Mouse (Mus musculus): ENCODE measurements around the gene Plcb1.

Gene Plcb1

DNA sequence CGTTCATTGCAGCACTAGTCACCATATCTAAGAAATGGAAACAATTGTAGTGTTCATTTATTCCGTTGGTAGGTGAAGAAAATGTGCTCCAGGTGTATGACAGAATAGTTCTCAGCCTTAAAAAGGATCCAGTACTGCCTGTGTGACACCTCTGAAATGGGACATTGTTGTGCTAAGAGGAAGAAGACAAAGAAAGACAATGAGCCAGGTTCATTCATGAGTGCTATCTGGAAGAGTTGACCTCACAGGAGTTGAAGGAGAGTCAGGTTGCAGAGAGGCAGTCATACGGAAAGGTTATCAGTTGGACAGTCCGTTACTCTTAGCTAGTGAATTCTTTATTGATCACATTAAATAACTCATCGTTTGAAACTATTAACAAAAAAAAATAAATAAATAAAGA, 286.6 kb downstream of the Plcb1 start:
- DNase-seq (ENCODE audit: low spot score), result no peak

DNA sequence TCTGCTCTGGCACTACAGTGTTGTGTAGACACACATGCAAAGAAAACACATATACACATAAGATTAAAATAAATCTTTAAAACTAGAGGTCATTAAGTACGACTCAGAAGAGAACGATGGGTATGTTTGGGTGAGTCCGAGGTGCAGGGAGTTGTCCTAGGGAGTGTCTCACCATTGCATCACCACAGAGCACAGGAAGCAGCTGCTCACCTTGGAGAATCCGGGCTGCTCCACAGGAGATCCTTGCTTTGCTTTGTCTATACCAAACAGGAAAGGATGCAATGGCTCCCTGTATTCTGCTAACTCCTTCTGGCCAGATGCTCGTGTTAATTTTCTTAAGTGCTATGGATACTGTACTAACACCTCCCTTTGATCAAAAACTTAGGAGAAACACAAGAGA, 287.1 kb downstream of the Plcb1 start:
- no peak for DNase-seq (ENCODE audit: low spot score)

DNA sequence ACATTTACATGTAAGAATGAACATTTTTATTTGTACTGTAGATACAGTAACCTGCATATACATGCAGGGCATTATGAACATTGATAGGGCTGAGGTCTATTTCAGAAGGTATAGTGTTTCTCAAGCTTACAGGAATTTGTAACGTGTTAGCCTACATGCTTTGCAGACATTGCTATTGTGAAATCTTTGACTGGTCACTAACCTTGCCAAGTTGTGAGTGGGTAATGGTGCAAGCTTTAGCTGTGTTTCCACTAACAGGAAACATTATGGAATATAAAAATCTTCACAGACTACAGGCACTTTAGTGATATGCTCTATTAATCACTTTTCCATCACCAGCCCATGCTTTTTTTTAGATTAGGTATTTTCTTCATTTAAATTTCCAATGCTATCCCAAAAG, 289.5 kb downstream of the Plcb1 start:
- no peak for DNase-seq (ENCODE audit: low spot score)

DNA sequence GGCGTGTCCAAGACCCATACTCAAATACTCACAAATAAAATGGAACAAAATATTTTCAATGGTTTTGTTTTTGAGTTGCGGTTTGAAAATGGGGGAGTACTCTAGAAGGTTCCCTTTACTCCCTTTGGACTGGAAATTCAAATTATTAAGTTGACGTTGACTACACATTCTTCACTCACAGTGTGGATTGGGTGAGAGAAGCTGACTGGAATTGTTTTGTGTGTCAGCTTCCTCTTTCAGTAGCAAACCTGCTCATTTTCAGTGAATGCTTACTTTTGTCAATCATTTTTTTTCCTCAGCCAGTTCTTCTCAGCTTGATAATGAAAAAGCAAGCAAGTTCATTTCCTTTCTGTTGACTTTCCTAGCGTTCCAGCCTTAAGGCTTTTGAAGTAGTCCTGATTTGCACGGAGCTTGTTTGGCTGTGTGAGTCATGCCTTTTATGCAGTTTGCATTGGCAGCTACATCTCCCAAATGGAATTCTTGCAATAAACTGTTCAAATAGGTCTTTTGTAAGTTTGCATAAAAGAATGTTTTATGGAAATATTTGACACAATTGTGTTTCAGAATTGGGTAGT, 306.8 kb downstream of the Plcb1 start:
- DNase-seq (ENCODE audit: low spot score), result no peak

DNA sequence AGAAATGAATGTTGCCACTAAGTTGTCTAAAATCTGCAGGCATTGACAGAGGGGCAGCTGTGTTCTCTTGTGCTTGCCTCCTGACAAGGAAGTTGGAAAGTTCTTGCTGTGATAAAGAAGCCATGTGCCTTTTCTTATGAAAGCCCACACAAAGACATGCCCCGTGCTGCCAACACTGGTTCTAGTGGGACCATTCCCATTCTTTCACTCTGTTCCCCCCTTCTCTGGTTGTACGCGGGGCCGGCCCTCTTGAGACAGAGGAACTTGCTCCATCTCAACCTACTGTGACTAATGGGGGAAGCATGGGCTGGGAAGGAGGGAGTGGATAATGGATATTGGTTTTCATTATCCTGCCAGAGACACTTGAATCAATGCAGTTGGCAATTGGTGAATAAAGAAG, 315.4 kb downstream of the Plcb1 start:
- no peak for DNase-seq (ENCODE audit: low spot score)

DNA sequence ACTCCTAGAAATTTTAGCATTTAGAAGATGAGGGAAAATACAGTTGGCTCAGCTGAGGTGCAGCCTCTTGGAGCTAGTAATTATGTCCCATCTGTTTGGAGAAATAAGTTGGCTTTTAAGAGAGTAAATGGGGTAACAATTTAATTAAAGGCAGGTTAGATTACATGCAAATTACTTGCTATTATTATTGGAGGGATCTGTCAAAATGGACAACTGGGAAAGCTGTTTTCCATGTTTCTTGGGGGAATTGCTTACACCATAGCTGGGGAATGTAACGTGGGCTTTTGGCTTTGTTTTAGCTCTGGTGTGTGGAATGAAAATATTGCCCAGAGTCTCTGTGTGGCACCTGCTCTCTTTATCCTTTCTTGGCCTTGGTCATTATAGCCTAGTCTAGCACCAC, 316.1 kb downstream of the Plcb1 start:
- DNase-seq (ENCODE audit: low spot score), result no peak

DNA sequence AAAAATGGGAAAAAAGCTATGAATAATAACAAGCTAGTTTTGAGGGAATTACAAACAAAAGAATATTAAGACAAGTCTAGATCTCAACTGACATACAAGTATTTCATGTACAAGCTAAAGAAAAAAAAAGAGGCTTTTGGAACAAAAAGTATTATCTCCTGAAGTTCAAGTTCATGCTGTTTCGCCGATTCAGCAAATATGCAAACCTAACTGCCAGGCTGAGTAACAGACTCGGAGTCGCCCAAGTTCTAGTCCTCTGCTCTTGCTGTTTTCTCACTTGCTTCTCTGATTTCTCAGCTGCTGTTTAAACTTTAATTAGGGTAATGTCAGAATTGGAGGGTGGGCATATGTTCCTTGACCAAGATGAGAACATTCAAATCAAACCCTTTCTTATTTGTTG, 320.8 kb downstream of the Plcb1 start:
- DNase-seq (ENCODE audit: low spot score), result no peak

DNA sequence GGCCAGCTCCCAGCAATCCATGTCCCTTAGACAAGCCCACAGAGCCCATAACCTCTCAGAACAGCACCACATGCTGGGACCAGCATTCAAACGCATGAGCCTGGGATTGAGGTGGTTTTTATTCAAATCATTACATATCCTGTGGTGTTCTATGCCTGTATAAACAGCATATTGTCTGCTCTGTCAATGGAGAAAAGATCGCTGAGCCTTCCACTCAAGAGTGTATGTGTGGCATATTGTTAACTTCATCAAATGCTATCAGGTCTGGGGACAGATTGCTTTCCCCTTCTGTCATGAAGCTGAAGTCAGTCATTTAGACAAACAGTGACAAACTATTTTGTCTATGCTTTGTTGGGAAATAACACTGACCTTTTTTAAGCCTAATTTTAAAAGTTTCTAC, 322.7 kb downstream of the Plcb1 start:
- no peak for DNase-seq (ENCODE audit: low spot score)

DNA sequence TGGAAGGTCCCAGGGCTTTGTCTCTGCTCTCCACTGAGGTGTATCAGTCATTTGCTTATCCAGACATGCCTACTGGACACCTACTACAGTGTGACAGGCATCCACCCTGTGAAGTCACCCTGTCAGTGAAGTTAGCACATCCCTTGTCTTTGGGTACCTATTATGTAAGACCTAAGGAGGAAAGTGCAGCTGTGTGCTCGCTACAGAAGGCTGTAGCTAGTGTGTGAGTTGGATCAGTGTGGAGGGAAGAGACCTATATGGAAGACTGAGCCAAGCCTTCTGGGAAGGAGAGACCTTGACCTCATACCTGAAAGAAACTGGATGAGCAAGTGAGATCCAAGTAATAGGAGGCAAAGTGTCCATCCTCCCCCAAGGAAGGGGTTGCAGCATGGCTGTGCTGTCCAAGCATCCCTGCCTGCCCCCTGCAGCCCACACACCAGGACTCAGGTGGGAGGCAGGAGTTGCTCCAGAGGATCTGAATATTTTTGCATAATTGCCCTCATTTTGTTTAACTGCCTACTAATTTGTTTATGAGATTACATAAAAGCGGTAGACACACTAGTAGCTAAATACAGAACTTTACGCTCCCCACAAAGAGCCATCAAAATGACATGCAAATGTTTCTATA, 328.7 kb downstream of the Plcb1 start:
- DNase-seq (ENCODE audit: low spot score), result no peak

DNA sequence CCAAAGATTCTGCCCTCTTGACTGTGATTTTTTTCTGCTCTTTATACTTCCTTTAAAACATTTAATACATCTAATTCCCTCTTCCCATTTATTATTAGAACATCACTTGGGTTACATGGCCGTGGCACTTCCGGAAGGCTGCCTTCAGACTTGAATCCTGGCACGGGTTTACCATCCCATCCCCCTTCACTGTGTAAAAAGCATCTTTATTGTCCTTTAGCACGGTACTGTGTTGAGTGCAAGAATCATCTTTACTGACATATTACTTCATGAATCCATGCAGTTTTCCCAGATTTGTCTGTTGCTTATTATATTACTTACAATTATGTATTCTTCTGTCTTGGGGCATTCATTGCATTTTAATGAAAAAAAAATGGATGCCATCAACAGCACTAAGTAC, 337.2 kb downstream of the Plcb1 start:
- no peak for DNase-seq (ENCODE audit: low spot score)

DNA sequence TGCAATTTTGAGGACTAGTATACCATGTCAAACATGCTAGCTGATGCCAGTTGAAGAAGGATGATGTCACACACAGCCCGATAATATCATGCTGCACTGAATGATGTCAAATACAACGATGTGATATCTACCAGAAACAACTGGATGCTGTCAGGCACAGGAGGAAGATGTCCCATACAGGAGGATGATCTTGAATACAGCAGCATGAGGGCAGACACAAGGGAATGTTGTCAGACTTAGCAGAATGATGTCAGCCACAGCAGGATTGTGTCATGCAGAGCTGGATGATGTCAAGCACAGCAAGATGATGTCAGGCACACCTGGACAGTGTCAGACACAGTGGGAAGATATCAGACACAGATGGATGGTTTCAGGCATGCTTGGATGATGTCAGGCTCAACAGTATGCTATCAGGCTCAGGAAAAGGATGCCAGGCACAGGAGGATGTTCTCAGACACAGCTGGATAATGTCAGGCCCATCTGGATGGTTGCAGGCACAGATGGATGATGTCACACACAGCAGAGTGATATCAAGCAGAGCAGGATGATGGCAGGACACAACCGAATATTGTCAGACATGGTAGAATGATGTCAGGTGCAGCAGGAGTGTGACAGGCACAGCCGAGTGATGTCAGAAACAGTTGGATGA, 338.0 kb downstream of the Plcb1 start:
- no peak for DNase-seq (ENCODE audit: low spot score)

DNA sequence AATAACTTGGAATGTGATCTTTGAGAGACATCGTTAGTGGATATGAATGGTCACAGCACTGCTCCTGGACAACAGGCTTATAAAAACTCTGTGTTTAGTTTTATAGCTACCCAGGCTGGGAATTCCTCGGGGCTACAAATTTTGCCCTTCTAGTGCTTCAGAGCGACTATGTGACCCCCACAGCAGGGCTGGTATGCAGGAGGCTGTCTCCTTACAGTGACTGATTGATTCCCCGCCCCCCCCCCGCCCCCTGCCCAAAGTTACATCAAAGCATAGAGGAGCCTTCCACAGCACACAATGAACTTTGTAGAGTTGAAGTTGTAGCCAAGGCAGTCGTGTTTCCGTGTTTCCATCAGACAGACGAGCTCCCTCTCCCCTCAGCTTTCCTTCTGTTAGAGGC, 354.7 kb downstream of the Plcb1 start:
- DNase-seq (ENCODE audit: low spot score), result no peak

DNA sequence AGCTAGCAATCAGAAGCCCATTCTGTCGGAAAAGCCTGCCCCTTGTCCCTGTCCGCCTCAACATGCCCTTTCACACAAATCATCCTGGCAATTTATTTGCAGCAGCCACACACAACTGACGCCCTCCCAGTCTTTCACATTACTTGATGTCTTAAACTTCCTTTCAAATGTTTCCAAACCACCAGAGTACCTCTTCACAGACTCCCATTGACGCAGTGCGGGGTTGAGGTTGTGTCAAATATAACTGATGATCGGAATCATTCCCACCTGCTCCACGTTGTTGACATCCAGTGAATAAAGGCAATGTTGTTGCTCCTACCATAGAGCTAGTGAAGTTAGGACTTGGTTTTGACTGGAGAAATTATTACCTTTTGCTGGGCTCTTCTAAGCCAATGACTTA, 366.4 kb downstream of the Plcb1 start:
- no peak for DNase-seq (ENCODE audit: low spot score)

DNA sequence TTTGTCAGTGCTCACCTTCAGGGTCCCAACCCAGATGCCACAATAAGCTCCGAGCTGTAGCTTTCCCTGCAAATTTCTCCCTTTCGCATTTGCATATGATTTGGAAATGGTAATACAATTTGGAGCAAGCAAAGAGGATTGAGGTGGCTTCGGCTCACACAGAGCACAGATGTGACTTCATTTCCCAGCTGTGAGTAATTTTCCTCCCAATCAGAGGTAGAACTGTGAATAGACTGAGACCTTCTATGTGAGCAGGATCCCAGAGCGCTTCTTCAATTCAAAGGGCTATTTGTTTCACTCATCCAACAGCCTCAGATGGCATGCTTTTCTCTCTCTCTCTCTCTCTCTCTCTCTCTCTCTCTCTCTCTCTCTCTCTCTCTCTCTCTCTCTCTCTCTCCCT, 367.4 kb downstream of the Plcb1 start:
- DNase-seq (ENCODE audit: low spot score), result no peak

DNA sequence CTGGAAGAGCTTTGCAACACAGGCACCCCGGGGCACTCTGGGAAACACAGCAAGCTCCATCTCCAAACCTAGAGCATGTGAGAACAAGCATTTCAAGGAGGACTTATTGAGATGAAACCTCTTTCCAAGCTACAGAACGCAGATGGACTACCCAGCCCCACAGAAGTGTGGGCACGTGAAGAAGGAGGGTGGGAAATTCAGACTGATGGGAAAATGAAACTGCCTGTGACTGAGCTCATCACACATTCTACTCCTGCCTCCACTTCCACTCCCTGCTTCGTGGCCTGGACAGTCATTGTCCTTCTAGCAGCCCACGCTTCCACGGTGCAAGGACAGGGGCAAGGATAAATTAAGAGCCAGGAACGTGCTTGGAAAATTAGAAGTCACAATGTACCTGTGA, 370.2 kb downstream of the Plcb1 start:
- no peak for DNase-seq (ENCODE audit: low spot score)

DNA sequence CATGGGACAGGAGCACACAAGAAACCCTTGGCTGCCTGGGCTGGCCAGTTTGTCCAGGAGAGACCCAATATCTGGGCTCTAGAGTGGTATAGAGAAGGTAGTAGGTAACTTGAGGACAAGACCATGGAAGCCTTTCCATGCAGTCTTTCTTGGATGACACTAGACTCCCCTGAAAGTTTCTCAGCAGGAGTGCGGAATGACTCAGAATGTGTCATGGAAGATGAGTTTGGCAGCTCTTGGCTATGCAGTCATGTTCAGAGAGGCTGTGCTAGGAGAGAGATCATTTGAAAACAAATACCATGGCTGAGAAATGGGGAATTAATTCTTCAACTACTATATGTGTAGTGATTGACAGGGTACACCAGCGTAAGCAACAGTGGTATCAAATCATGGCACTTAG, 372.1 kb downstream of the Plcb1 start:
- no peak for DNase-seq (ENCODE audit: low spot score)

DNA sequence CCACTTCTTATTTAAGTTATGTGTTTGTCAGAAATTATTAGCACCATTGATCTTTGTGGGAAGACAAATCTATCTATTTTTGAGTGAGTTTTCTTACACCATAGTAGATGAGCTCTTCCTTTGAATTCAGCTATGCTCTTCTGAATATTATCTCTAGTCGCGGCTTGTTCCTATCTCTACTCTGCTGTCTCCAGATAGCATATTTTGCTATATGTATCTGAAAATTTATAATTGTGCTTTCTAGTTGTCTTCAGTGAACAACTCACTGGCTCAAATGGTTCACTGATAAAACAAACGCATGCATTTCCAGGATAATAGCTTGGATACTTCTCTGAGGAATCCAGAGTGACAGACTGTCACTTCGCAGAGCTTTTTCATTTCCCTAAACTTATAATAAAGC, 375.8 kb downstream of the Plcb1 start:
- no peak for DNase-seq (ENCODE audit: low spot score)

DNA sequence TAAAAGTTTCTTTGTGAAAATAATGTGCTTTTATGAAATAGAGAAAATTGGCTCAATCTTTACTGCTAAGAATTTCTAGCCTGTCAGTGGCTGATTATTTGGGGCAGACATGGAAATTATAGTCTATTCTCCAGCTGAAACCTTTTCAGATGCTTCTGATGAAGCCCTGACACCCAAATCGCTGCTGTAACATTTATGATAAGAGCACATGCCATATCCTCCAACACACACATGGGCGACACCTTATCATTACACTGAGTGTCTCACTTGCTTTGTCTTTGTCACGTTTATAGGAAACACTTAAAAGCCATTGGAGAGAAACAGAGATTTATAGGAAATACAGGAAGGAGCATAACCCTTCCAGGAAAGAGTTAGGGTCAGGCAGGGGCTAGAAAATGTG, 379.6 kb downstream of the Plcb1 start:
- no peak for DNase-seq (ENCODE audit: low spot score)

DNA sequence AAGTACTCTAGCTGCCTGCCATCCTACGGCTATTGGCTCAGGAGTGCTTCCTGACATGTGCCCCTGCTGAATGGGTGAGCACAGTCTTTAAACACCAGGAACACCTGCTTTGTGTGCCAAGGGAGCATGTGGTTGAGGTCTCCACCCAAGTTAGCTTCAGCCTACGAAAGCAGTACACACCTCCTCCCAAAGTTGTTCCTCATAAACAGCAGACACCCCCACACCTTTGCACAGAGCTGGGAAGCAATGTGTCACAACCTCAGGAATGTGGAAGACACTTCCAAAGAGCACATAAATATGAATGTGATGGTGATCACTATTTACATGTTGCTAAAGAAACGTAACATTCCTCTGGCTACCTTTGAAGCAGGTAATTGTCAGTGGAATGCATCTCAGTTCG, 389.7 kb downstream of the Plcb1 start:
- no peak for DNase-seq (ENCODE audit: low spot score)

DNA sequence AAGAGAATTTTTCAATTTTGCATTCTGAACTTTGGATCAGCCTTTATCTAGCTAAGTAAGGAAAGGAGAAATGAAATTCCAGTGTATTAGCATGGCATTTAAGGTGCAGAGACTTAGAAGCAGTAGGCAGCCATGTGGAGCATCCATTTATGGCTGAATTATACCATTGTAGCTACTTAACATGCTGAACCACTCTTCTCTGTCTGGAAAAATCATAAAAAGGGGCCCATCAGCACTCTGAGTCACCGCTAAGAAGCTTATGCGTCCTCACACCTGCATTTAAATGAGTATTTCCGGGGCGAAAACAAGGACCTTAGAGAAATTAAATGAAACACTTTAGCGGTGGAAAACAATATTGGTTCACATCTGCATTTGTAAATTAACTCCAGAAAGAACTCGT, 401.8 kb downstream of the Plcb1 start:
- no peak for DNase-seq (ENCODE audit: low spot score)

DNA sequence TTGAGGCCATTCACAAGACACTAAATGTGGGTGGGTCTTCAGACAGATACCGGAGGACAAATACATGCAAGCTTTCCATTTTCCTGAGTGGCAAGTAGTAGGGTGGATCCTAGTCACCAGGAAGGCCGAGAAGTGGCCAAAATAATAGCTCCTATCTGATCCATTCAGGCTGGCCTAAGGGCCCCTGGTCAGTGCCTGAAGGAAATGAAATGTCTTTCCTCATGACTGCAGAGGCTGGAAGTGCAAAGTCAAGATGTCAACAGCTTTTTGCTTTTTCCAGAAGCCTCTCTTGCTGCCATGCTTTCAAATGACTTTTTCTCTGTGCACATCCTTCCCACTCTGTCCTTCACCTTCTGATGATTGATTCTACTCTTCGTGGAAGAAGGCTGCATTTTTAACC, 415.0 kb downstream of the Plcb1 start:
- no peak for DNase-seq (ENCODE audit: low spot score)

DNA sequence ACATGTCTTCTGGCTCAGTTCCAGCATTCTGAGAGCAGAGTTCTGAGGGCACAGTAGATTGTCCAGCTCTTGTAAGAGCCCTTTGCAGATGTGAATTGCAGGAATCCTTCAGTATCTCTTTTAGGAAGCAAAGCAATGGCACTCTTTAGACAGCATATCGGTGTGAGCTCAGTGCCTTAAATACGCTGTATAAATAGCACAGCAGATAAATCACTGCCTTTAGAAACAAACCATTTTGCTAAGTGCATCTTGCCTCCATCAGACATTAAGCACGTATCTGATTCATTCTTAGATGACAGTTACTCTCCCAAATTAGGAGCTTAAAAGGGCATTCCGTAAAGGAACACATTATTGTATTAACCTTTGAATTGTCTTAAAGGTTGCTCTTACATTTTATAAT, 416.5 kb downstream of the Plcb1 start:
- no peak for DNase-seq (ENCODE audit: low spot score)

DNA sequence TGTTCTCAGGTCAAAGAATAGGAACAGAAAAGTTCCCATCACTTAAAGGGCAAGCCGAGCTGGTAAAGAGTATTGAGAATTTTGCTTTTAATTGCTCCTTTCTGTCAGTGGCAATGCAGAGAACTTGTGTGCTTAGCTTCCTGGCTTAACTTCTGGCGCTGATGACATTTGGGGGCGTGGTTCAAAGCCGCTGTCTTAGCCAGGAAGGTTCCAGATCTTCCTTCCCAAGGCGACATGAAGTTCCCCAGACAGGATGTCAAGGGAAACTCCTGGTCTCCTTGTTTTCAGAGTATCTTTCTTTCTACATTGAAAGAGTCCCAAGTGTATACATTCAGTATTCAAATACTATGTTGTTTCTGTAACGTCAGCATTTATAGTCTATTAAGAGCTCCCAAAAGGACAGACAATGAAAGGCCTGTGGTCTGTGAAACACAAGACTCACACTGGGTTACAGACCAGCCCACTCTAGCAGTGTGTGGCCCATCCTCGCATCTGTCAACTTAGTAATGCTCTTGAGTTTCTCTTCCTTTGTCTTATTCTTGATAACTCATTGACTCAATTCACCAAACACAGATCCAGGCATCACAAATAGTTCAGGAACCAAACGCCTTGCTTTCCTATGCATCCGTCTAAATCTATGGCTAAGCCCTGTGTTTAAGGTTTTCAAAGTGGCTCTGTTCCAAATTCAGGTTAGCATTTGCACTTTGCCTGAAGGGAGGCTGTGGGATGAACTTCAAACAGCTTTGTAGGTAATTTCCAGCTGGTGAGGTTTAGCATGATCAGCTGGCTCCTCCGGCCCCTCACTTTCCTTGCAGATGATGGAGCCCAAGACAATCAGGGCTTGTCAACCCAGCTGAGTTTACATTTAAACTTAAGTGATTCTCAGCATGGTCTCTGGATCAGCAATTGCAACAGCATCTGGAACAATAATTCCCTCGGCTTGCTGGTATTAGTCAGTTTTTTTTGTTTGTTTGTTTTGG, 418.6 kb downstream of the Plcb1 start:
- no peak for DNase-seq (ENCODE audit: low spot score)

All from testis, postnatal 14 days (tissue).